Mouse (Mus musculus): ENCODE data around the gene Dock9. TPM values are rescaled to one million over a fixed set of nuclear protein-coding genes. Genes with fewer than 3 reads are reported as not detected.

The Dock9 gene
- polyA plus RNA-seq, 1 experiment from 2014 or later, result 15.7 TPM

GRCm38 (mm10) chr14:121675146-121675545 lies 122.5 kb downstream of the Dock9 start:
- H3K27me3 ChIP-seq (ENCODE audit: control insufficient read depth, insufficient read depth, low read length), result no peaks in the 10 kb centered on the region
- H3K9ac ChIP-seq (ENCODE audit: low read length), result no peak overlapping the region
- H3K27ac ChIP-seq (ENCODE audit: low read length), result peak overlapping the region; percentile 80
- no peak overlapping the region for H3K4me2 ChIP-seq (ENCODE audit: low read depth, low read length)
- peaks cover 26% of the 10 kb centered on the region for H3K4me1 ChIP-seq (ENCODE audit: control insufficient read depth, insufficient read depth, low read length)
- H3K9me3 ChIP-seq (replicated peaks; ENCODE audit: control insufficient read depth, low read length), result no peaks in the 10 kb centered on the region
- 34% methylated on average over 3 of the region's 3 CpGs for WGBS
- H3K4me3 ChIP-seq (replicated peaks; ENCODE audit: low read length), result no peak overlapping the region
- H3K36me3 ChIP-seq (ENCODE audit: control insufficient read depth, insufficient read depth, low read length), result no peaks in the 10 kb centered on the region
- ATAC-seq (ENCODE audit: insufficient read depth, low FRiP score), result 0 out of 2 replicates have a peak, but pooled peaks have one; percentile 25

GRCm38 (mm10) chr14:121670016-121670415 lies 127.6 kb downstream of the Dock9 start:
- Histone ChIP-seq H3K36me3 (ENCODE audit: control insufficient read depth, insufficient read depth, low read length) (no peaks in the 10 kb centered on the region), H3K4me3 (replicated peaks; ENCODE audit: low read length) (no peak overlapping the region), H3K4me2 (ENCODE audit: low read depth, low read length) (no peak overlapping the region), H3K4me1 (ENCODE audit: control insufficient read depth, insufficient read depth, low read length) (no peaks in the 10 kb centered on the region), H3K27ac (ENCODE audit: low read length) (no peak overlapping the region), H3K9me3 (replicated peaks; ENCODE audit: control insufficient read depth, low read length) (no peaks in the 10 kb centered on the region), H3K27me3 (ENCODE audit: control insufficient read depth, insufficient read depth, low read length) (no peaks in the 10 kb centered on the region), H3K9ac (ENCODE audit: low read length) (no peak overlapping the region)
- ATAC-seq (ENCODE audit: insufficient read depth, low FRiP score), result no peak
- WGBS, result 75% methylated on average over 5 of the region's 5 CpGs

GRCm38 (mm10) chr14:121666641-121667274 lies 130.9 kb downstream of the Dock9 start:
- 37% methylated on average over 3 of the region's 3 CpGs for WGBS
- Histone ChIP-seq H3K9ac (ENCODE audit: low read length) (no peak overlapping the region), H3K4me3 (replicated peaks; ENCODE audit: low read length) (no peak overlapping the region), H3K4me2 (ENCODE audit: low read depth, low read length) (no peak overlapping the region), H3K4me1 (ENCODE audit: control insufficient read depth, insufficient read depth, low read length) (no peaks in the 10 kb centered on the region), H3K36me3 (ENCODE audit: control insufficient read depth, insufficient read depth, low read length) (no peaks in the 10 kb centered on the region), H3K27ac (ENCODE audit: low read length) (peak overlapping the region; percentile 56; the same call in 1 of the 2 replicates), H3K9me3 (replicated peaks; ENCODE audit: control insufficient read depth, low read length) (0 out of 2 replicates have a peak, but pooled peaks cover 4% of the 10 kb centered on the region), H3K27me3 (ENCODE audit: control insufficient read depth, insufficient read depth, low read length) (no peaks in the 10 kb centered on the region)
- peak; percentile 72 for ATAC-seq (ENCODE audit: insufficient read depth, low FRiP score)

- H3K27ac ChIP-seq (ENCODE audit: low read length), result peak overlapping the region; percentile 56; the same call in 1 of the 2 replicates
These were observed 131.9 kb downstream of the Dock9 start for GRCm38 (mm10) chr14:121665693-121666273.

GRCm38 (mm10) chr14:121663913-121664312 lies 133.7 kb downstream of the Dock9 start:
- H3K4me1 ChIP-seq (ENCODE audit: control insufficient read depth, insufficient read depth, low read length), result peaks cover 22% of the 10 kb centered on the region
- H3K4me3 ChIP-seq (replicated peaks; ENCODE audit: low read length), result no peak overlapping the region
- H3K9ac ChIP-seq (ENCODE audit: low read length), result no peak overlapping the region
- H3K9me3 ChIP-seq (replicated peaks; ENCODE audit: control insufficient read depth, low read length), result 0 out of 2 replicates have a peak, but pooled peaks cover 4% of the 10 kb centered on the region
- no peak overlapping the region for H3K4me2 ChIP-seq (ENCODE audit: low read depth, low read length)
- 83% methylated on average over 1 of the region's 1 CpGs for WGBS
- H3K36me3 ChIP-seq (ENCODE audit: control insufficient read depth, insufficient read depth, low read length), result no peaks in the 10 kb centered on the region
- no peak overlapping the region for H3K27ac ChIP-seq (ENCODE audit: low read length)
- no peak for ATAC-seq (ENCODE audit: insufficient read depth, low FRiP score)
- H3K27me3 ChIP-seq (ENCODE audit: control insufficient read depth, insufficient read depth, low read length), result no peaks in the 10 kb centered on the region

More at GRCm38 (mm10) chr14:121665693-121666273, 131.9 kb downstream of the Dock9 start:
- Histone ChIP-seq H3K4me1 (ENCODE audit: control insufficient read depth, insufficient read depth, low read length) (peaks cover 7% of the 10 kb centered on the region), H3K9me3 (replicated peaks; ENCODE audit: control insufficient read depth, low read length) (0 out of 2 replicates have a peak, but pooled peaks cover 4% of the 10 kb centered on the region), H3K36me3 (ENCODE audit: control insufficient read depth, insufficient read depth, low read length) (no peaks in the 10 kb centered on the region), H3K4me2 (ENCODE audit: low read depth, low read length) (no peak overlapping the region), H3K4me3 (replicated peaks; ENCODE audit: low read length) (no peak overlapping the region), H3K27me3 (ENCODE audit: control insufficient read depth, insufficient read depth, low read length) (no peaks in the 10 kb centered on the region), H3K9ac (ENCODE audit: low read length) (no peak overlapping the region)
- no peak for ATAC-seq (ENCODE audit: insufficient read depth, low FRiP score)
- WGBS, result 94% methylated on average over 9 of the region's 9 CpGs

GRCm38 (mm10) chr14:121660918-121661317 lies 136.7 kb downstream of the Dock9 start:
- H3K4me3 ChIP-seq (replicated peaks; ENCODE audit: low read length), result no peak overlapping the region
- H3K36me3 ChIP-seq (ENCODE audit: control insufficient read depth, insufficient read depth, low read length), result peaks cover 3% of the 10 kb centered on the region; the same call in 1 of the 2 replicates
- H3K4me2 ChIP-seq (ENCODE audit: low read depth, low read length), result peak overlapping the region; percentile 25; the same call in 1 of the 2 replicates
- peak; percentile 74; the same call in 1 of the 2 replicates for ATAC-seq (ENCODE audit: insufficient read depth, low FRiP score)
- peak overlapping the region; percentile 79 for H3K27ac ChIP-seq (ENCODE audit: low read length)
- H3K27me3 ChIP-seq (ENCODE audit: control insufficient read depth, insufficient read depth, low read length), result no peaks in the 10 kb centered on the region
- peaks cover 22% of the 10 kb centered on the region for H3K4me1 ChIP-seq (ENCODE audit: control insufficient read depth, insufficient read depth, low read length)
- 19% methylated on average over 8 of the region's 8 CpGs for WGBS
- 0 out of 2 replicates have a peak, but pooled peaks cover 4% of the 10 kb centered on the region for H3K9me3 ChIP-seq (replicated peaks; ENCODE audit: control insufficient read depth, low read length)
- H3K9ac ChIP-seq (ENCODE audit: low read length), result 0 out of 2 replicates have a peak overlapping the region, but pooled peaks have one; percentile 18

GRCm38 (mm10) chr14:121660167-121660894 lies 137.3 kb downstream of the Dock9 start:
- peak overlapping the region; percentile 25; the same call in 1 of the 2 replicates for H3K4me2 ChIP-seq (ENCODE audit: low read depth, low read length)
- H3K27ac ChIP-seq (ENCODE audit: low read length), result peak overlapping the region; percentile 79
- ATAC-seq (ENCODE audit: insufficient read depth, low FRiP score), result no peak
- peaks cover 22% of the 10 kb centered on the region for H3K4me1 ChIP-seq (ENCODE audit: control insufficient read depth, insufficient read depth, low read length)
- H3K4me3 ChIP-seq (replicated peaks; ENCODE audit: low read length), result no peak overlapping the region
- peaks cover 3% of the 10 kb centered on the region; the same call in 1 of the 2 replicates for H3K36me3 ChIP-seq (ENCODE audit: control insufficient read depth, insufficient read depth, low read length)
- WGBS, result 57% methylated on average over 15 of the region's 15 CpGs
- 0 out of 2 replicates have a peak overlapping the region, but pooled peaks have one; percentile 18 for H3K9ac ChIP-seq (ENCODE audit: low read length)
- 0 out of 2 replicates have a peak, but pooled peaks cover 4% of the 10 kb centered on the region for H3K9me3 ChIP-seq (replicated peaks; ENCODE audit: control insufficient read depth, low read length)
- no peaks in the 10 kb centered on the region for H3K27me3 ChIP-seq (ENCODE audit: control insufficient read depth, insufficient read depth, low read length)

GRCm38 (mm10) chr14:121659061-121659824 lies 138.4 kb downstream of the Dock9 start:
- H3K27me3 ChIP-seq (ENCODE audit: control insufficient read depth, insufficient read depth, low read length), result no peaks in the 10 kb centered on the region
- no peak for ATAC-seq (ENCODE audit: insufficient read depth, low FRiP score)
- no peak overlapping the region for H3K27ac ChIP-seq (ENCODE audit: low read length)
- no peak overlapping the region for H3K4me3 ChIP-seq (replicated peaks; ENCODE audit: low read length)
- 0 out of 2 replicates have a peak, but pooled peaks cover 4% of the 10 kb centered on the region for H3K9me3 ChIP-seq (replicated peaks; ENCODE audit: control insufficient read depth, low read length)
- WGBS, result 65% methylated on average over 12 of the region's 12 CpGs
- no peak overlapping the region for H3K4me2 ChIP-seq (ENCODE audit: low read depth, low read length)
- H3K36me3 ChIP-seq (ENCODE audit: control insufficient read depth, insufficient read depth, low read length), result peaks cover 3% of the 10 kb centered on the region; the same call in 1 of the 2 replicates
- H3K9ac ChIP-seq (ENCODE audit: low read length), result no peak overlapping the region
- peaks cover 22% of the 10 kb centered on the region for H3K4me1 ChIP-seq (ENCODE audit: control insufficient read depth, insufficient read depth, low read length)
